Mouse (Mus musculus) left cerebral cortex, adult 18-20 months (tissue): ENCODE data around the gene Proser1. TPM values are rescaled to one million over a fixed set of nuclear protein-coding genes. Genes with fewer than 3 reads are reported as not detected.

Source experiments
- DNase-seq, 2 experiments: peaks; one replicate each; pipeline ENCODE4 v3.0.0; 2021 to 2022; ENCODE audit warnings: low spot score in 2 of 2, mixed read lengths in 1 of 2
- long read RNA-seq, 2 experiments: library from polyadenylated mRNA; stranded (forward); transcript quantifications; one replicate each; pipeline ENCODE4 v2.0.0; 2021
- total RNA-seq, 2 experiments: library from RNA; stranded (reverse); gene quantifications; 2 replicates each; pipeline ENCODE4 v1.2.3; 2021

The Proser1 gene
- 10 to 100 TPM; 19.3 to 19.4 TPM for total RNA-seq
- long read RNA-seq, experiment 1, full-length matches to known transcripts = 1 of 6 reads
- long read RNA-seq, experiment 1, partial matches to known transcripts = 2 of 6 reads
- long read RNA-seq, experiment 1, other reads (novel, unspliced or antisense) = 3 of 6 reads
- long read RNA-seq, experiment 2, partial matches to known transcripts = 1 of 2 reads
- long read RNA-seq, experiment 2, other reads (novel, unspliced or antisense) = 1 of 2 reads

DNA sequence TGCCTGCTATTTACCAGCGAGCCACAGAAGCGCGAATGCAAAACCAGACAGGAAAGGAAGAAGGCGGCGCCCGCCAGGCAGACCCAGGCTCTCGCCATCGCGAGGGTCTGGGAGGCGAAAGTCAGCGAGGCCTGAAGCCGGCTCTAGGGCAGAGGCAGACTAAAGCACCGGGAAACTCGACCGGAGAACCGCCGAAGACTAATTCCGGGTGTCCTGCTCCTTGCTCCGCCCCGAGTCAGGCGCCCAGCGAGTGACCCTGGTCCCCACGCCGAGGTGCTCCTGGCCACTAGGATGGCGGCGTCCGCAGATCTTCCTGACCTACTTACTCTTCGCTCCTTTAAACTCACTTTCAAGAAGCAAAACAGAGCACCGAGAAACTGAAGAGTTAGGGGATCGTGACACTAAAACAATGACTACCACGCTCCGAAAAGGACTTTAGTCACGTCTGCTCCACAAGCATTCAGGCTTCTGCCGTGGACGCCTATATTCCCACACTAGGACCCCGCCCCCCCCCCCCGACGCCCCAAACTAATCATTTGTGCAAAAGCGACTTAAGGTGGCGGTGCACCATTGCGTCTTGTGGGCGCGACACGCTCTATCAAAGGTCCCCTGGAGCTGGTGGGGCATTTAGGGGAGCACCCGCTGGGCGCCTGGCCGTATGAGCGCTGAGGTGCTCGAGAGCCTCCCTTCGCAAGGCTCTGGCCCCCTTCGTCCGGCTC is at the start of gene Proser1, which contains the start of gene Nhlrc3:
Gene Proser1 (plus strand): TSS at position 621 of the 719 bp plus-strand sequence.
Gene Nhlrc3 (minus strand): TSS at position 287 of the 719 bp plus-strand sequence.
- DNase-seq = peak; percentile 95 to 97

GRCm38 (mm10) chr3:53413959-53414358 is 49.5 kb upstream of the Proser1 start:
- DNase-seq = no peak

GRCm38 (mm10) chr3:53416036-53416506 is 47.4 kb upstream of the Proser1 start:
- DNase-seq = peak in 1 of 2 experiments; percentile 11

- DNase-seq = no peak
Measured at GRCm38 (mm10) chr3:53417701-53418100, 45.8 kb upstream of the Proser1 start.

DNA sequence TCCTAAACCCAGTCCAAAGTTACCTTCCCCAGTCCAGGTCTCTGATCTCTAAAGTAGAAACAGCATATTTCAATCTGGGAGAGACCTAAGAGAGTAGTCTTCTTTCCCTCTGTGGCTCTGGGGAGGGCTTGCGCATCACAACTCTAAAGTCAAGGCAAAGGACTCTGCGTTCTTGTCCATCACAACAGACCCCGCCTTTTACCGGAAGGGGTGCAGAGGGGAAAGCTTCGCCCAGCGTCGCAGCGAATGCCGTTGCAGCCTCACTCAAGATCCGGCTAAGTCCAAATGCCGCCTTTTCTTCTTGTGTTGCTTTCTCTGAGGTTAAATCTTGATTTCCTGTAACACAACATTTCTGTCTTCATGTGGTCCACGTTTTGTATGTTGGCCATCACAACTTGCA is 41.8 kb upstream of the Proser1 start:
- no peak for DNase-seq

DNA sequence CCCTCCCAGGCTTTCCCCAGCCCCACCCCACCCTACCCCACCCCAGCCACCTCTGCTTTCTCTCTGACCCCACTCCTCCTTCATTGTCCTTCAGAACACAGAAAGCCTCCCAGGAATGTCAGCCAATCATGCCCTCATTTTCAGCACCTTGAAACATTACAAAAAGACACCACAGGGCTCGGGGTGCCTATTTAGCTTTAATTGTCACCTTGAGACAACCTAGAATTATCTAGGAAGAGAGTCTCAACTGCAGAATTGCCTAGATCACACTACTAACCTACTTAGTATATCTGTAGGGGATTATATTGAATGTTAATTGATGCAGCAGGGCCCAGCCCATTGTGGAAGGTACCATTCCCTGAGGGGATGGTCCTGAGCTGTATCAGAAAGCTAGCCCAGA is 40.8 kb upstream of the Proser1 start:
- no peak for DNase-seq

GRCm38 (mm10) chr3:53423576-53423975 is 39.9 kb upstream of the Proser1 start:
- DNase-seq = no peak

- no peak for DNase-seq
Measured at GRCm38 (mm10) chr3:53434610-53435009, 28.9 kb upstream of the Proser1 start.

- no peak for DNase-seq
Measured at GRCm38 (mm10) chr3:53436550-53436949, 26.9 kb upstream of the Proser1 start.

DNA sequence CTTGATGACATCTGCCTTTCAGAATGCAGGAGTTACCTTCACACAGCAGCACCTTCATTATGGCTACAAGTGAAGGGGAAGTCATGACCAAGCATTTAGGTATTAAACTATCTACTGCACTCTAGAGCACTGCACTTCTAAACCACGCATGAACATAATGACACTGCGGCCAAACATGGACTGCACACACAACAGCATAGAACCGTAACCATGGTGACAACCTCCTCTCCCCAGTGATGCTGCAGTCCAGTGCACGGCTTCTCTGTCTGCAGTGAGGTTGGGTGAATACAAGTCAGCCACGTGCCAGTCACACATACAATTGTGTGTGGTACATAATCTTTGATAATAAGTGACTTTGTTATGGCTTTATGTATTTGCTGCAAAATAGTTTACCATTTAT is 17.9 kb upstream of the Proser1 start:
- no peak for DNase-seq

- DNase-seq = no peak
Measured at GRCm38 (mm10) chr3:53446801-53447200, 16.7 kb upstream of the Proser1 start.

- DNase-seq = peak; percentile 37 to 44
Measured at GRCm38 (mm10) chr3:53448208-53448607, 15.3 kb upstream of the Proser1 start.

DNA sequence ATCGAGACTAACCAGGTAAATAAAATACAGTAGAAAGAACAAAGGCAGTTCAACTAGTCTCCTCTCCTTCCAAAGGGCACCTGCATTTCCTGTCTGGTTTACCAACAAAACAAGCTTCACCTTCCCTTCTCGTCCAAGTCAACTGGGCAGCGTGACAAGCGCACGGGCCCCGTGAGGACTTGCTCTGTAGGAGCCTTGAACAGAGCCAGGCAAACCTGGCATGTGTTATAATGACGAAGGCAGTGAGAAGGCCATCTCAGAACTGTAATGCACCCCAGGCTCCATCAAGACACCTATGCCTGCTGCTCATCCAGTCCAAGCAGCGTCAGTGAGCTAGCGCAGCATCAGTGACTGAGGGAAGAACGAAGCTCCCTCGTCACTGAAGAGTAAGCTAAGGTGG is 12.8 kb upstream of the Proser1 start:
- DNase-seq = no peak

- DNase-seq = no peak
Measured at GRCm38 (mm10) chr3:53452351-53452750, 11.1 kb upstream of the Proser1 start.

GRCm38 (mm10) chr3:53453346-53453745 is 10.1 kb upstream of the Proser1 start:
- DNase-seq = no peak

- DNase-seq = no peak
Measured at GRCm38 (mm10) chr3:53454005-53454404, 9.5 kb upstream of the Proser1 start.

DNA sequence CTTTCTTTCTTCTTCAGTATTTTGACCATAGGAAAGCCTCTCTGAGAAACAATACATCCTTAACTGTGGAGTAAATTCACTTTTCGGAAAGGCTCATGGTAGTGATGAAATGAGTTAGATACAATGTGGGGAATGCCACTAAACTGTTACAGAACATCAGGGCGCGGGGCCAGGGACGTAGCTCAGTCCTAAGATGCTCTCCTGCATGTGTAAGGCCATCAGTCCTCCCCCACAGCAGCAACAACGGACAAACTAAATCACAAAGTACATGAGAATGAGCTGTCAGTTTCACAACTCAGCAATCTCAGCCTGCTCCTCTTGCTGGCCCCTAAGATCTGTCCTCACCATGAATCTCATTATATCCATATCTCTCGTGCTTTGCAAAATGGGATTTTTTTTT is 8.9 kb upstream of the Proser1 start:
- no peak for DNase-seq

DNA sequence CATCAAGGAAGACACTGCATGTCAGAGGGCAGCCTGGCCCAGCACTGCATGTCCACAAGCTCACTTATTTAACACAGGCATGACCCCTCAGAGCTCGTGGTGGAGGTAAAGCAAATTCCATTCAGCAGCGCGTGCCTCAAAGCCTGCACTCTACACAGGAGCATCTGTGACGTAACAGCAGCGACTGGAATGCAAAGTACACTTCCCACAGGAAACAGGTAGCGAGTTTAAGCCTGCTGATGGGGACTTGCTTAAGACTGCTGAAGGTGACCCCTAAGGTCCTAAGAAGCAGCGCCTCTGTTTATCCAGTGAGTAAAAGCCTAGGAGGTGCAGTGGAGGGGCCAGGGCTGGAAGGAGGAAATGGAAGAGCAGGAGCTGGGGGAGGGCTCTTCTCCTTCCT is 8.5 kb upstream of the Proser1 start:
- DNase-seq = no peak

DNA sequence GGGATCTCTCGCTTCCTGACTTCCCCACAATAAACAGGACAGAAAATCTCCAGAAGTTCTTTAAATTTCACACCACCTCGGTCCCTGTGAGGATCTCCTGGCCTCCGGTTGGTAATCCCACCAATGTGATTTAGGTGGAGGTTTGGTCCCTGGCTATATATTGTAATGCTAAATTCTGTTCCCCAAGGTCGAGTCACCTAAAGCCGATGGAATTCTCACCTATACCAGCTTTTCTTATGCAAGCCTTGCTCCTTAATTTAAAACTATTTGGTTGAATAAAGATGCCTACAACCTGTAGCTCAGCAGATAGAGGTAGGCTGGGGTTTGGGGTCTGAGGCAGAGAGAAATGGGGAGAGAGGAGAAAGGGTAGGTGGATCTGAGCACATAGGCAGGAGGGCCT is 5.7 kb upstream of the Proser1 start:
- DNase-seq = no peak

- no peak for DNase-seq
Measured at GRCm38 (mm10) chr3:53460106-53460505, 3.4 kb upstream of the Proser1 start.

- no peak for DNase-seq
Measured at GRCm38 (mm10) chr3:53462701-53463045, 793 bp upstream of the Proser1 start.

- DNase-seq = no peak
Measured at GRCm38 (mm10) chr3:53463765-53464114, 274 bp downstream of the Proser1 start.

GRCm38 (mm10) chr3:53464146-53464698 is 756 bp downstream of the Proser1 start:
- no peak for DNase-seq
